Mouse (Mus musculus): ENCODE measurements at regions not wholly inside any gene's neighbourhood (a gene's known extent, or its start where the extent isn't known, plus 50 kb on each side); places are given as distances from the start of the nearest gene placed in this dataset.

DNA sequence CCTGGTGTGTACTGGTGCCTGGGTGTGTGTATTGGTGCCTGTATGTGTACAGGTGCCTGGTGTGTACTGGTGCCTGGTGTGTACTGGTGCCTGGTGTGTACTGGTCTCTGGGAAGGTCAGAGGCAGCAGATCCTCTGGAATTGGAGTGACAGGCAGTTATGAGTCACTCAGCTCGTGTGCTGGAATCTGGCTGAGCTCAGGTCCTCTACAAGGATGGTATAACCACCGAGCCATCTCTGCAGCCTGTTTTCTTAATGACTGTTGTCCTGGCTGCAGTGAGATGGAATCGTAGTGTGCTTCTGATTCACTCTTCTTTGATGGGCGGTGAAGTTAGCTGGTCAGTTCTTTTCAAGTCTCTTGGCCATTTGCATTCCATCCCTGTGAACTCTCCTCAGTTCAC lies 164.2 kb upstream of the Rtl1 start:
- TF ChIP-seq GATA1 (IDR thresholded peaks at IDR 0.05; ENCODE audit: borderline replicate concordance, low read length), result no peak
- no peak for TF ChIP-seq CTCF (IDR thresholded peaks at IDR 0.05; ENCODE audit: low read depth, low read length)
- no peak for TF ChIP-seq GATA2 (IDR thresholded peaks at IDR 0.05; ENCODE audit: borderline replicate concordance, low read depth, low read length)
- no peak for TF ChIP-seq POLR2AphosphoS5 (IDR thresholded peaks at IDR 0.05; ENCODE audit: insufficient replicate concordance, low read depth, low read length)
- TF ChIP-seq TAL1 (conservative IDR thresholded peaks at IDR 0.05; ENCODE audit: low read depth, low read length), result no peak
